Mouse (Mus musculus) T-helper 17 cell (primary cell): ENCODE measurements around the gene Bmpr2.

Experiments used
- in situ Hi-C, 2 experiments: fragments of 300-600 bp; cut with MboI, MseI; formaldehyde crosslinking; loops; 1 replicate in 1 of 2; 2 replicates in 1 of 2; pipeline ENCODE4 v1.15.1; 2025; ENCODE audit warnings: high pct_unique_total_duplicates in 2 of 2

Gene Bmpr2

GRCm38 (mm10) chr1:59926021-59926672 is 162.9 kb downstream of the Bmpr2 start:
- in situ Hi-C loops = loop anchor here in 1 of 2 experiments (5.0 kb wide), 1 partner anchor 36 kb away; no protein-coding TSS in a partner anchor

GRCm38 (mm10) chr1:59927131-59927680 is 164.0 kb downstream of the Bmpr2 start:
- in situ Hi-C loops = loop anchor here in 1 of 2 experiments (5.0 kb wide), 1 partner anchor 35 kb away; no protein-coding TSS in a partner anchor
